Mouse (Mus musculus): Measurements from ENCODE around the gene Mfsd6l.

The Mfsd6l gene

GRCm38 (mm10) chr11:68607046-68607445, 51.1 kb downstream of the Mfsd6l start:
- DNase-seq, result no peak

All from cerebellum, postnatal 14 days (tissue).